Mouse (Mus musculus) heart, postnatal 25 days (tissue): ENCODE data around the gene Arid1b. TPM values are rescaled to one million over a fixed set of nuclear protein-coding genes. Genes with fewer than 3 reads are reported as not detected.
A peak's percentile ranks its signal among the peaks of the same experiment; 100 is the strongest.

ENCODE experiments used
- DNase-seq: peaks from one replicate; pipeline ENCODE4 v3.0.0; 2022; ENCODE audit warnings: low spot score
- intact Hi-C: fragments of 180-260 bp; cut with DNase I; formaldehyde crosslinking; loops from one replicate; pipeline ENCODE4 v1.15.1; 2025
- total RNA-seq, 2 experiments: library from RNA; stranded (reverse); gene quantifications; 2 replicates each; pipeline ENCODE4 v1.2.3; 2021

Arid1b gene
- total RNA-seq, 2 experiments from 2014 or later, result 28.2 to 32.0 TPM

- DNase-seq, result no peak
- intact Hi-C loops, result no loop called here
These were observed 173.9 kb downstream of the Arid1b start for GRCm38 (mm10) chr17:5168046-5168445.

- intact Hi-C loops, result no loop called here
- no peak for DNase-seq
These were observed 174.5 kb downstream of the Arid1b start for GRCm38 (mm10) chr17:5168640-5169039.

DNA sequence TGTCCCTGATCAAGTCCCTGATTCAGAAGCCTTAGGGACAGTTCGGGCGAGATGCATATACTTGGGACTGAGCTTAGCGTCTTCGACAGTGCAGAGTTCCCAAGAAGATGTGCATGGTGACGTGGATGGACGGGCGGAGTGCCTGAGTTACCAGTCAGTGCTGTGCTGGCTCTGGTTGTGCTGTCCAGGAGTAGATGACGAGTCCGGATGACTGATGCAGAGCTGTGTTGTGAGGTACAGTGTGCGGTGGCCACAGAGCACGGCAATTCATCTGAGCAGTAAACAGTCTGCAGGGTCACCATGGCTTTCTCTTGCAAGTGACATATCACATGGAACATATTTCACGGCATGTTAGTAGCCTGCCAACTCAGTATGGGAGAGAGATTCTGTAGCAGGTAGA lies 176.2 kb downstream of the Arid1b start:
- intact Hi-C loops, result no loop called here
- no peak for DNase-seq

GRCm38 (mm10) chr17:5171467-5171866 lies 177.3 kb downstream of the Arid1b start:
- DNase-seq, result no peak

GRCm38 (mm10) chr17:5174426-5175020 lies 180.4 kb downstream of the Arid1b start:
- intact Hi-C loops, result no loop called here
- DNase-seq, result no peak

More at GRCm38 (mm10) chr17:5171467-5171866, 177.3 kb downstream of the Arid1b start:
- intact Hi-C loops, result no loop called here

- intact Hi-C loops, result no loop called here
These were observed 181.4 kb downstream of the Arid1b start for GRCm38 (mm10) chr17:5175535-5175934.

GRCm38 (mm10) chr17:5176315-5176714 lies 182.2 kb downstream of the Arid1b start:
- DNase-seq, result no peak
- intact Hi-C loops, result no loop called here

More at GRCm38 (mm10) chr17:5175535-5175934, 181.4 kb downstream of the Arid1b start:
- DNase-seq, result no peak

DNA sequence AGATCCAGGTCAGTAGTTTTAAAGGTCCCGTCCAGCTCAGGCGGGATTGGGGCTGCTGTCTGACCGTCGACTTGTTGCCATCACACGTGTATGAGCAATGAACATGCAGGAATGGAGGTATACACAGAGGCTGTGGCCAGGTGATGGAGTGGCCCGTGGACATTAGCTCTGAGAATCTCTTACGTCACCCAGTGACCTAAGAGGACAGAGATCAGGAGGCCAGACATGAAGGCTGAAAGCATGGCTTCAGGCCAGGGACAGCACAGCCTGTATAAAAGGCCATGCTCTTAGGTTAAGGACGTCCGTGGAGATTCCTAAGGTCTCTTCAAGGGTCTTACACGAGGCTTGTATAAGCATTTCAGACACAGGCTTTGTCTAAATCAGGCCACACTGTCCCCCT lies 184.4 kb downstream of the Arid1b start:
- intact Hi-C loops, result no loop called here
- DNase-seq, result no peak

DNA sequence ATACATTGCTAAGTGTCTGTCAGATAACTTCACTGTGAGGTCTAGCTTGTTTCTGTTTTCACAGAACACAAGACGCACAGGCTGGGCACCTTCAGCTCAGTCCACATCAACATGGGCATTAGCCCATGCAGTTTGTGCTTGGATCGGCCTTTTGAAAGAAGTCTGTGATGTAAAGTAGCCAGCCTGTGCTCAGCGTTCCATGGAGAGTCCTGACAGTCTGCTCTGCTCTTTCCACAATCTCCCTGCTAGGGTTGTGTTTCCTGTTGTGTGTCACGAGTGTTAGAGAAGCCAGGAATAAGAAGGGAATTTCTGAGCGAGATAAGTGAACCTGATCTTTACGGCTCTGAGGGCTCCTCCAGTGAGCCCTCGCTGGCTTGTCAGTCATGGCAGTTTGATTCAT lies 184.9 kb downstream of the Arid1b start:
- intact Hi-C loops, result no loop called here
- no peak for DNase-seq

DNA sequence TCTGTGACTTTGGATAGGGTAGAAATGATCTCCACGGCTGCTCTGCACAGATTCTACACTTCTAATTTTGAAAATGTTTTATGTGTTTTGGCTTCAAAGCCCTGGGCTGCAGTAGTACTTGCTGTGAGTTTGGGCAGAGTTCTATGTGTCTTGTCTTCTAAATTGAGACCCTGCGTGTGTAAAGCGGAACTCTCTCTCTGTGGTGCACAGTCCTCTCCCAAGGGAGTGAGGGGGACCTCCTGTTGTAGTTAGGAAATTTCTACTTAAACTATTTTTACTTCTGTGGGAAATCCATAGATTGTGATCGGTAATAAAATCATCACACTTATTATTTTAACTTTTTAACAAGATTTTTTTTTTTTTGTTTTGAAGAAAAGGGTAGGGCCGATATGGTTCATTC lies 185.3 kb downstream of the Arid1b start:
- no peak for DNase-seq
- intact Hi-C loops, result no loop called here

- peak; percentile 8 for DNase-seq
- intact Hi-C loops, result loop anchor here (5.0 to 10.0 kb wide), 2 partner anchors 38 to 565 kb away; no protein-coding TSS in a partner anchor
These were observed 185.9 kb downstream of the Arid1b start for GRCm38 (mm10) chr17:5179925-5180525.

- intact Hi-C loops, result loop anchor here (5.0 to 10.0 kb wide), 2 partner anchors 39 to 566 kb away; no protein-coding TSS in a partner anchor
- DNase-seq, result no peak
These were observed 186.8 kb downstream of the Arid1b start for GRCm38 (mm10) chr17:5180925-5181324.

- DNase-seq, result no peak
- intact Hi-C loops, result loop anchor here (5.0 to 10.0 kb wide), 2 partner anchors 40 to 568 kb away; no protein-coding TSS in a partner anchor
These were observed 188.4 kb downstream of the Arid1b start for GRCm38 (mm10) chr17:5182493-5182892.

DNA sequence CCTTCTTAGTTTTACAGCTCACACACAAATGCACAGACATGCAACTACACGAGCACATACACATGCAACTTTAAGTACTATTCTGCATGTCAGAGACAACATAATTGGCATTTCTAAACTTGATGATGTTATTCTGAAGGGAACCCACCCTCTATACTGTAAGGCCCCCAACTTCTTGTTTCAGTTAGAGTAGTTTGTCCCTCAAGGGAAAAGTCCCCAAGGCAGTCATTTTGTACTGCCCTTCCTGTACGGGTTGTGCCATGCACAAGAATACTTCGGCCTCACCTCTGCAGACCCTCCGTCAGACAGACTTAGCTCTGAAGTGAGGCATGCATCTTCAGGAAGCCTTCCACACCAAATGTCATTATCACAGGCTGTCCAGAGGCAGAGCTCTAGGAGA lies 191.4 kb downstream of the Arid1b start:
- intact Hi-C loops, result loop anchor here (5.0 to 10.0 kb wide), 3 partner anchors 108 to 571 kb away; no protein-coding TSS in a partner anchor
- DNase-seq, result no peak

DNA sequence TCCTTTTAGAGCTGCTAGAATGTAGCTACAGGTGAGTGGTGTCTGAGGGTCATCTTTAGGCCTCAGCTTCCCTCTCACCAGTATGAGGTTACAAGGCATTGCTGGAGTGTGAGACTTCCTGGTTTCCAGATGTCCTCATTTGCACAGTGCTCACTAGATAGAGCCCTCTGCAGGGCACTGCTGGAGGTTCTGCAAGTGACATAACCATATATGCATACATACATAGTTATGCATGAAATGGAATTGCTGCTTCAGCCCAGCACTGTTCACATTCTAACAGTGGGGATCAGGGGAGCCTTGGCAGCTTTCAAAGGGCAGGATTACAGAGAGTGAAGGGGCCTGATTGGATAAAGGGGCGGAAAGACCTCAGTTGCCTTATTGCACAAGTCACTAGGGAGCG lies 193.4 kb downstream of the Arid1b start:
- DNase-seq, result no peak
- intact Hi-C loops, result loop anchor here (5.0 to 10.0 kb wide), 3 partner anchors 110 to 573 kb away; no protein-coding TSS in a partner anchor

DNA sequence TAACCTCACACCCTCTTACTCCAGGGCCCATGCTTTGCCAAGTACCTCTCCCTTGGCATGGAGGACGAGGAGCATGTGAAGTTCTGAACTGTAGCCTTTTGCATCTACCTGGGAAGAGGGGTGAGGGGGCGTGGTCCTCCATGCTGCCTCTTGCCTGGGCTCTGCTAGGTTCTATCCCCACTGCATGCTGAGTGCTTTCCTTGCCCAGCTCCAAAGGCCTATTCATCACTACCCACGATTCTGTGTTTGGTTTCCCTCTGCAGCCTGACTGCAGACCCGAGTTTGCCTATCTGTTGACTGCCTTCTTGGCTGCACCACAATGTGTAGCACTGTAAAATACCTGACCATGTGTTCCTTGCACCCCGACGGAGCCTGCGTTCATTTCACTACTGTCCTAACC lies 194.3 kb downstream of the Arid1b start:
- no peak for DNase-seq
- intact Hi-C loops, result loop anchor here (2.0 to 10.0 kb wide), 4 partner anchors 111 to 574 kb away; partner anchors contain the start of gene Arid1b

DNA sequence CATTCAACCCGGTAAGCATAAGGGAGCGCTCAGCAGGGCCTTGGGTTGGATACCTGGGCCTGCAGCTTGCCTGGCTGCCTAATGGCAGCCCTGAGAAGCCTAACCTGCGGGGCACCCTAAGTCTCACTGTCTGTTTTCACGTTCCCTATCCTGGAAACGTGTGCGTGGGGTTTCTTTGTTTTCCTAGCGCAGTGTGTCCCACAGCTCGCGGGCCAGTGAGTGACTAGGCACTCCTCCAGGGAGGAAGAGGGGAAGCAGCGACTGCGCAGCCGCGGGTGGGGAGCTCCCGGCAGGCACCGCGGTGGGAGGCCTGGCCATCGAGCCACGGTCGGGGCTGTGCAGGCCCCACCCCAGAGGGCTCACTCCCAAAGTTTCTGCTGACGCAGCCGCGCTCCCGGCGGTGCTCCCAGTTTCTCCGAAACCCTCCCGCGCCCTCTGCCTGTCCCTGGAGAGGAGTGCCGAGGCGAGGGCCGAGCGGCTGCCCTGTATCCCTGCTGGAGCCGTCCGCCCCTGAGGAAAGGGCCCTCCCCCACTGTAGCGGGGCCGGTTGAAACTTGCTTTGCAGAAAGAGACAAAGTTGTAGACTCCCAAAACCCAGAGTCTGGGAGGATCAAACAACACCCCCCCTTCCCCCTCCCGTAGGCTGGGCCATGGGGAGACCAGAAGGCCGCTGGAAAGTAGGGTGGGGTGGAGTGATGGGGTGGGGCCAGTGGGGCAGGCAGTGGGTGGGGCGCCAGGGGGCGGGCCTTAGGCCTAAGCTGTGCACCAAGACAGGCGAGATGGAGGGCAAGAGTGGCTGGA lies 195.6 kb downstream of the Arid1b start:
- peak; percentile 95 for DNase-seq
- intact Hi-C loops, result loop anchor here (2.0 to 10.0 kb wide), 4 partner anchors 112 to 575 kb away; partner anchors contain the start of gene Arid1b

- DNase-seq, result no peak
- intact Hi-C loops, result no loop called here
These were observed 196.2 kb downstream of the Arid1b start for GRCm38 (mm10) chr17:5190367-5190766.

GRCm38 (mm10) chr17:5194157-5194916 lies 200.2 kb downstream of the Arid1b start:
- DNase-seq, result no peak
- intact Hi-C loops, result no loop called here

- intact Hi-C loops, result no loop called here
- DNase-seq, result no peak
These were observed 201.3 kb downstream of the Arid1b start for GRCm38 (mm10) chr17:5195397-5195796.
